Mouse (Mus musculus) gastrocnemius, adult 2 months (tissue): ENCODE measurements around the gene Tmem209. TPM values are rescaled to one million over a fixed set of nuclear protein-coding genes. Genes with fewer than 3 reads are reported as not detected.

ENCODE experiments used
- DNase-seq: peaks from one replicate; pipeline ENCODE4 v3.0.0; 2022
- H3K27ac ChIP-seq: fragments of 200-600 bp; 2 replicates; pipeline ENCODE4 v1.8.1; 2022; ENCODE audit warnings: mild to moderate bottlenecking
- H3K4me3 ChIP-seq: fragments of 200-600 bp; 2 replicates; pipeline ENCODE4 v1.8.1; 2022; ENCODE audit warnings: mild to moderate bottlenecking, moderate library complexity
- CTCF ChIP-seq: fragments of 200-600 bp; IDR thresholded peaks from 2 replicates; pipeline ENCODE4 v1.8.1; 2022; ENCODE audit warnings: antibody characterized with exemption, mild to moderate bottlenecking, moderate library complexity
- intact Hi-C: fragments of 180-260 bp; cut with DNase I; formaldehyde crosslinking; loops from one replicate; pipeline ENCODE4 v1.15.1; 2025
- total RNA-seq, 2 experiments: library from RNA; stranded (reverse); gene quantifications; 2 replicates each; pipeline ENCODE4 v1.2.3; 2021

Tmem209 gene
- total RNA-seq, 2 experiments from 2014 or later = 7.1 to 11.4 TPM

DNA sequence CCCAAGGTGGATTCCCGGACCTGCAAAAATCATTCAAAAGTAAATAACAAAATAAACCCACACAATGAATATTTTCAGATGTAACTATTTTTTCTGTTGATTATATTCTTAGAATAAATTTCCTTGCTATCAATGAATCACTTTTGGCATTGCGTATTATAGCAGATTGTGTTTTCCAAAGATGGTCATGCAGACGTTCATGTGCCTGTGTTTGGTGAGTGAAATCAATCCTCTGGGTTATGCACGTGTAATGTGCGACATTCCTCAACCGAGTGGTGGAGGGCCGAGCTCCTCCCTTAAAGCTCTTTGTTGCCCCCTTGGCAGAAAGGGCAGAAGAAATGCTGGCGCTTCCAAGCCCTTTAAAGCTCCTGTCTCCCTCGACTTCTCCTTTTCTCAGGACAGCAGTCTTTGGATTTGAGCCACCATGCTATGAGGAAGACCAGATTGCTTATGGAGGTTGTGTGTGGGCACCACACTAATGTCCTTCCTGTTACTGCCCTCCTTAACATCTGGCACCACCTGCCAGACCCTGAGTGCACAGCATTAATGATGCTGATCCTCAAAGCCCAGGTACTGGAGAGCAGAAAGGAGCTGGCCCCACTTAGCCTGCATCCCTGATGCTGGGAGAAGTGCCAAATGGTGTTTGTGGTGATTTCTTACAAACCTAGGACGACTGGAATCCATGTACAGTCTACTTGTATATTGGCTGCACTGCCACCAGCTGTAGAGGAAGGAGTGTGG lies 33.4 kb downstream of the Tmem209 start:
- intact Hi-C loops = no loop called here
- no peak for DNase-seq
- no peak for TF ChIP-seq CTCF
- no peak overlapping the region for H3K27ac ChIP-seq
- H3K4me3 ChIP-seq = no peak overlapping the region

DNA sequence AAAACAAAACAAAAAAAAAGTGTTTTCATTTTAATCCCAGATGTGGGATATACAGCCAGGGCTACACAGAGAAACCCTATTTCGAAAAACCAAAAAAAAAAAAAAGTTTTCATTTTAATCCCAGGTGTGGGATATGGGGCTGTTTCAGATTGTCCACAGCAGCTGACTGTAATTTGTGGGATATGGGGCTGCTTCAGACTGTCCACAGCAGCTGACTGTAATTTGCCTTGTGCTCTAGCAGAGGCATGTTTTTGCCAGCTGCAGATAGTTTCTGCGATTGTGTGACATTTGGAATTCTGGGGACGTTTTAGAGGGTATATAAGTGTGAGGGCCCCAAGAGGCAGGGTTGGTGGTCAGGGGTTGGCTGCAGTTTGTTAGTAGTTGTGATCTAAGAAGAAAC lies 37.9 kb downstream of the Tmem209 start:
- no peak for DNase-seq
- Histone ChIP-seq H3K4me3 (no peak overlapping the region), H3K27ac (no peak overlapping the region)
- intact Hi-C loops = no loop called here
- TF ChIP-seq CTCF = no peak

DNA sequence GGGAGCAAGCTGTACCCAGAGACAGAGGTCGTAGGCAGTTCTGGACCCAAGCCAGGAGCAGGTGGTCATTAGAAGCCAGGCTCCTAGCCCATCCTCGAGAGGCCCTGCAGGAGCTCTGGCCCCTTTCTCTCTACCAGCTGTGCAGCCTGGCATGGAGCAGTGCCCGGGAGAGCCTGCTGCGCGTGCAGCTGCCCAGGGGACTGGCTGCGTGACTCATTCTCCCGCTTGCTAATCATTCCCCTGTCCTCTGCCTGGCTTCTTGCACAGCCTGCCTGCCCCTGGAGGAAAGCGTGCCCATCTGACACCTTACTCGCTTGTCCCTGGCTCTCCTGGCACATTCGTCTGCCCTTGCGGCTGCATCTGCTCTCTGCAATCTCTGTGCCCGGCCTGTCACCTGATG lies 40.2 kb downstream of the Tmem209 start:
- peak overlapping the region; percentile 68 for H3K4me3 ChIP-seq
- intact Hi-C loops = loop anchor here (2.0 kb wide), 1 partner anchor 65 kb away; no protein-coding TSS in a partner anchor
- TF ChIP-seq CTCF = peak; percentile 21; the same call in 1 of the 2 replicates
- DNase-seq = peak; percentile 84
- H3K27ac ChIP-seq = peak overlapping the region; percentile 83

DNA sequence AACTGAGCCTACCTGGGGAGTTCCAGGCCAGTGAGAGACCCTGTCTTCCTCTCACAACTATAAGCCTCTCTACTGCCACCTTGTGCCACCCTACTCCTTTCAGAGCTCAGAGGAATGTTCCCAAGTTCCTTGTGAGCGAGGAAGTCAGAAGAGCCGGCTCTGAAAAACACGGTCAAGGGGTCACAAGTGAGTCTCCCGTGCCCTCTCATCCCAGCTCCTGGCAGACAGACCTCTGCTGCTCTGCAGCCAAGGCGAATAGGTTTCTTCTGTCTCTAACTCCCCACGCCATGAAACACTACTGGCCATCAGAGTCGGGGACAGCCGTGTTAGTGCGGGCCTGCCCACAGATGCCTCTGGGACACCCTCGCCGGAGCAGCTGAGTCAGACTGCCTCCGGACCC lies 40.9 kb downstream of the Tmem209 start:
- TF ChIP-seq CTCF = peak; percentile 64
- H3K4me3 ChIP-seq = peak overlapping the region; percentile 68
- peak; percentile 63 for DNase-seq
- intact Hi-C loops = loop anchor here (2.0 kb wide), 1 partner anchor 64 kb away; no protein-coding TSS in a partner anchor
- H3K27ac ChIP-seq = peak overlapping the region; percentile 83

DNA sequence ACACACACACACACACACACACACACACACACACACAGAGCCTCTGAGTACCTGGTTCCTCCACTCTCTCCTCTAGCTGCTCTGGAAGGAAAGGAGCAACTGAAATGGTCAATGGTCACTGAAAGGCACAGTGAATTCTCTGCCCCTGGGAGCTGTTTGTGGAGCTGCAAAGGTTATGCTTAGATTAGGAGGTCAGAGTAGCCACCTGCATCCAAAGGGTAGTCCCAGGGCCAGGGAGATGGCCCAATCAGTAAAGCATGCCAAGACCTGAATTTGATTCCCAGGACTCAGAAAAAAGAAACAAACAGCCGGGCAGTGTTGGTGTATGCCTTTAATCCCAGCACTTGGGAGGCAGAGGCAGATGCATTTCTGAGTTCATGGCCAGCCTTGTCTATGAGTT lies 41.5 kb downstream of the Tmem209 start:
- intact Hi-C loops = loop anchor here (2.0 kb wide), 1 partner anchor 63 kb away; no protein-coding TSS in a partner anchor
- H3K27ac ChIP-seq = peak overlapping the region; percentile 83; the same call in 1 of the 2 replicates
- H3K4me3 ChIP-seq = no peak overlapping the region
- DNase-seq = no peak
- TF ChIP-seq CTCF = no peak

DNA sequence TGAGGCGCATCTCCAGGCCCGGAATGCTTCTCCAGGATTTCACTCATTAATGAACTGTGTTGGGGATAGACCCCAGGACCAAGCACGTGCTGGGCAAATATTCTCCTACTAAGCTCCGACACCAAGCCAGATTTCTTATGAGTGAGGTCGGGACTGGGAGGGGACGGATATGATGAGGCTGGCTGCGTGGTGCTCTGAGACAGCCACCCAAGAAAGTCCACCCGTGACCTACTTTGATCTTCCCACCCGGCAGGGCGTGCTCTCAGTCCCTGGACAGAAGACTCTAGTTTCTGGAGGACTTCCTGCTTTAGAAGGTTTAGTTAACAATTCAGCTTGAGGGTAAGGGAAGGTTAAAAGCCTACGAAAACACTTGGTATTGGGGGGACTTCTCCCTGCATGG lies 44.0 kb downstream of the Tmem209 start:
- no peak for TF ChIP-seq CTCF
- Histone ChIP-seq H3K4me3 (no peak overlapping the region), H3K27ac (no peak overlapping the region)
- DNase-seq = no peak
- intact Hi-C loops = no loop called here

DNA sequence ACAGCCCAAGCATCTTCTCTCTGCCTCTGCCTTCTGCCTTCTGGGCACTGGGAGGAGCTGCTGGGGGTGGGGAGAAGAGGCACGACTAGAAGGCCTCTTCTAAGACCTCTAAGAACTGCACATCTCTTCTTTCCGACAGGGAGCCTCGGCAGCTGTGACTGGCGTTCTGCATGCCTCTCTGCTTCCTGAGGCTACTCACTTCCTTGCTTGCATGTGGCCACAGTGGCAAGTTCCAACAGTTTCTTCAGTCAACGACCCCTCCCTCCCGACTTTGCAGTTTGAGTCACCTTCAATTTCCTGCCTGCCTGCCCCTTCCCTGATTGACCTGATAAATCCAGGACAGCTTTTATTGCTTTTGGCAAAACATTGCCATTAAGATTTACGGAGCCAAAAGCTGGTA lies 46.8 kb downstream of the Tmem209 start:
- no peak for DNase-seq
- H3K4me3 ChIP-seq = no peak overlapping the region
- intact Hi-C loops = no loop called here
- H3K27ac ChIP-seq = no peak overlapping the region
- no peak for TF ChIP-seq CTCF

DNA sequence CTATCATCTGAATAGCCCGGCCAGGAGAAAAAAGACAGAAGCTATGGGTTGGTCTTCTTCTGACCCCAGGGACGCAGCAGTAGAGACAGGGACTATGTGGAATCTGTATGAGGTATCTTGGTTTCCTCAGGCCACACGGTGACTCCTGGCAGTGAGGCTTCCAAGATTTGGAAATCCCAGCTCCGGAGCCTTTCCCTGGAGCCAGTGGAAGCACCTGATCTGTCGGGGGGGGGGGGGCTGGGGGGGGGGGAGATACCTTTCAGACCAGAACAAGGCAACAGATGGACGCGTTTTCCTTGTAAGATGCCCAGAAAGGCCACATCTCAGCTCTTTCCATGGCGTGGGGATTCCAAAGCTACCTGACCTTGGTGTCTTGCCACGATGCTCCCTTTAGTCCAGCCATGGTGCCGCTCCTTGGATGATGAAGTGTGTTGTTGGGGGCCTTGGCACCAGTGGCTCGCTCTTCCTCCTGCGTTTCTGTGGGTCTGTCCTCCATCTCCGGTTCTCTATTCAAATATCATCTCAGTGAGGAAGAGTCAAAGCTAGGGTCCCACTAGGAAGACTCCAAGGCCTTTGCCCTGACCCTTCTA lies 47.7 kb downstream of the Tmem209 start:
- no peak for TF ChIP-seq CTCF
- intact Hi-C loops = no loop called here
- Histone ChIP-seq H3K4me3 (no peak overlapping the region), H3K27ac (no peak overlapping the region)
- DNase-seq = no peak

DNA sequence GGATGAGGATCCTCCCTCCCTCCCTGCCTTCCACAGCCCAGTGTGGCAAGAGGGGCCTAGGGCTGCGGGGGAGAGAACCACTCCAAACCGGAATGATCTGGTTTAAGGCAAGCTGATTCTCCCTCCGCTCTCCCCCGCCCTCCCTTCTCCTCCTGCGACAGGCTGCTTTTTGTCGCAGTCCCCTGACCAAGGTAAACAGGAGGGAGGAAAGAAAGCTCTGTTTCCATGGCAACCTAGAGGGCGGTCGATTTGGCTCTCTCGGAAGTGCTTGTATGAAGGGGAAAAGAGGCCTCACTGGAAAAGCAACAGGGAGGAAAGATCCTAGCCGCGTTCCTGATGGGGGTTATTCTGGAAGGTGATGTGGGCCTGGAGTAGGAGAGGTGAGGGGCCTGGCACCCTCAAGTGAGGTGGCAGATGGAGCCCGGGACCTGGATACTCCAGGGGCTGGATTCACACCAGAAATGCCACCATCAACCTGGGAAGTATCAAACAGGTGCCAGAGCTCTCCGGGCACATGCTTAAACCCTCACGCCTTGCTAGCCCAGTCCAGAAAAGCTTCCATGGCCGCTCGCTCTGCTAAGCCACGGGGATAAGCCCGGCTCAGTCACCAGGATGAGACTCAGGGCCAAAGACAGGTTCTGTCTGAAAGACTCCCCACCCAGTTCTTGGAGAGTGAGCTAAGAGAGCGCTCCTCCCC lies 48.7 kb downstream of the Tmem209 start:
- no peak overlapping the region for H3K27ac ChIP-seq
- no peak for TF ChIP-seq CTCF
- H3K4me3 ChIP-seq = no peak overlapping the region
- intact Hi-C loops = loop anchor here (1.0 kb wide), 1 partner anchor 58 kb away; no protein-coding TSS in a partner anchor
- no peak for DNase-seq

DNA sequence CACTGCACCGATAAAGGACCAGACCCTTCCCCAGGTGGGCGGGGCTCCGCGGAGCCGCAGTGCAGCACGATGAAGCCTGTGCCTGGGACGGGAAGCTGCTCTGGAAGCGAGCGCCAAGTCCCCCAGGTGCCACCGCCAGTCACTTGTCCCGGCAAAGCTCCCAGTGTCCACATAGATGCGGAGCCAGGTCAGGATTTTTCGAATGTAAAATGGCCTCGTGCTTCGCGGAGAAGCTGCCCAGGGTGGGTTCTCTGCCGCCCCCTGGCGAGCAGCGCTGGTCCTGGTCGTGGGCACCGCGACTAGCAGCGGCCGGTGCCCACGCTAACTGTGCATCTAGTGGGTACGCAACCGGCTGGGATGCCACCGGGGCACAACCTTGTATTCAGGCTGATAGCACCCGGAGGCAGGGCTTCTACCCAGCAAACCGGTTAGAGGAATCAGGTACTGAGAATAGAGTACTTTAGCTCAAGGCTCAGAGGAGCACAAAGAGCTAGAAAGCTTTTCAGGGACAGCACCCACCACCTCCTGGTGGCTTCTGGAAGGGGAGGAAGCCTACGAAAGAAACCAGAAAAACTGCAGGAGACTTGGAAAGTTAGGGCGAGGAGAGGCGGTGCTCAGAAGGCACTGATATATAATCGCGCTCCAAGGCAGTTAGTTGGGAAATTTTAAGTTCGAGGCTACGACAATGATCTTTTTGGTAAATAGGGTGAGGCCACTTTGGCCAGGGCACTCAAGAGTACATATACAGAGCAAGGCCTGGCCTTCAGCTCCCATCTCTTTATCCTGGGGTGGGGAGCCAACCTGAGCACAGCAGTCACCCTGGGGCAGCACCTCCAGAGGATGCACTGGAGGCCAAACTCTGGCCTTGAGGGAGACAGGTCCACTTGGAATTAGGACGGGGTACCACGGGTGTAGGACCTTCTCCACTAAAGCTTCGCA lies 49.5 kb downstream of the Tmem209 start:
- TF ChIP-seq CTCF = peak; percentile 98; the same call in 1 of the 2 replicates
- H3K4me3 ChIP-seq = peak overlapping the region; percentile 77
- peak overlapping the region; percentile 80 for H3K27ac ChIP-seq
- peak; percentile 90 for DNase-seq
- intact Hi-C loops = loop anchor here (1.0 kb wide), 1 partner anchor 57 kb away; no protein-coding TSS in a partner anchor

DNA sequence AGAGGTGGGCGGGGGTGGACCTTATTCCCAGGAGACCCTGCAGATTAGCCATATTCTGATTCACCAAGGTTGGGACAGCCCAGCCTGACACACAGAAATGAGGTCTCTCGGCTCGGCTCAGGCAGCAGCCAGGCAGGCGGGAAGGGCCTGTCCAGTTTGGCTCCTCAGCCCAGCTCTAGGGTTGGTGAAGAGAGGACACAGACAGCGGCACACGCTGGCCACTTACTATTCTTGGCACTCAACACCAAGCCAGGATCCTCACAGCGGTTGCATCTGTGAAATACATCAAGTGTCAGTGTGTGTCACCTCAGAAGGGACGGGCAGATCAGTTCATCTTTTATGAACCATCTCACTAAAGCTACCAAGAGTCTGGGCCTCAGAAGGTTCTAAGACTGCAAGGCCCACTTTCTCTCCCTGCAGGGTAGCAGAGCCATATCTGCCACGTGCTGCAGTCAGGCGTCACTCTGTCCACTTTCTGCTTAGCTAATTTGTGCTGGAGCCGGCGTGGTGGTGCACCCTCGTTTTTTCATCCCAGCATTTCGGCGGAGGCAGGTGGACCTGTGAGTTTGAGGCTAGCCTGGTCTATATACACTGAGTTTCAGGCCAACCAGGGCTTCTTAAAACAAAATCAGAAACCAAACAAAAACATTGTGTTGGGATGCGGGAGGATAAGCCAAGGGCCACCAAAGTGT lies 50.4 kb downstream of the Tmem209 start:
- peak; percentile 75 for DNase-seq
- intact Hi-C loops = no loop called here
- peak; percentile 6; the same call in 1 of the 2 replicates for TF ChIP-seq CTCF

More for the DNA sequence above, 50.4 kb downstream of the Tmem209 start:
- H3K4me3 ChIP-seq = peak overlapping the region; percentile 77
- peak overlapping the region; percentile 80 for H3K27ac ChIP-seq
